Mouse (Mus musculus): Measurements from ENCODE around the gene Nacad.

DNA sequence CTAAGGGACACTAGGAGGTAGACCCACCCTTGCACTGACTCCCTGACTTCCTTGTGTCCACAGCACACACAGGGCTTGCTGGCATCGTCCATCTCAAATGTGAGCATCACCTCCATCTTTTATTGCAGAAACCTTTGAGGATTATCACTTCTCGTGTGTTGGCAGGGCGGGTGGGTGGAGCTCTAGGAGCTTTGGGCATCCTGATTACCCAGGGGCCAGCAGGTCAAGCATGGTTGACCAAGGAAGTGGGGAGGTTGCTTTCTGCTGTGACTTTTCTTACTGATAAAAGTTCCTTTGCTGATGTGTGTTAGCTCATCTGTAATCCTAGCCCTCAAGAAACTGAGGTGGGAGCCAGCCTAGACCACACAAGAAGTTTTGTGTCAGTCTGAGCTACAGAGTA lies 29.7 kb downstream of the Nacad start:
- TF ChIP-seq TAL1 (IDR thresholded peaks at IDR 0.05; ENCODE audit: low read length), result no peak
- TF ChIP-seq GATA1 (IDR thresholded peaks at IDR 0.05; ENCODE audit: low read length), result no peak
